In genomic region chr12:100992505-100992904, GRCm38 (mm10) we compare ENCODE assay signal across 19 mouse cellular contexts.
"Had no signal": no experiment of that assay in that cellular context is flagged by ENCODE, and none has a peak within 500 bp of the region (broad histone marks: within the 10 kb centered on the region; RNA-seq: fewer than 3 reads in every experiment).

No protein-coding gene starts in this region.

- H3K27me3 ChIP-seq: kidney, embryonic 15.5 days; neural tube, embryonic 15.5 days had no signal

- H3K36me3 ChIP-seq: kidney, embryonic 15.5 days; limb, embryonic 10.5 days; limb, embryonic 13.5 days; midbrain, embryonic 13.5 days; neural tube, embryonic 12.5 days; neural tube, embryonic 15.5 days had no signal

- ATAC-seq: liver, postnatal 0 days; lung, postnatal 0 days; midbrain, embryonic 13.5 days had no signal

- H3K9ac ChIP-seq: kidney, embryonic 15.5 days; limb, embryonic 13.5 days; liver, embryonic 14.5 days; liver, postnatal 0 days; lung, embryonic 14.5 days; midbrain, embryonic 13.5 days; neural tube, embryonic 12.5 days; neural tube, embryonic 15.5 days had no signal

- H3K4me2 ChIP-seq: kidney, embryonic 15.5 days; limb, embryonic 13.5 days; lung, embryonic 14.5 days; midbrain, embryonic 13.5 days; neural tube, embryonic 12.5 days; neural tube, embryonic 15.5 days had no signal

- H3K4me3 ChIP-seq: kidney, embryonic 15.5 days; limb, embryonic 10.5 days; limb, embryonic 13.5 days; midbrain, embryonic 10.5 days; midbrain, embryonic 13.5 days; neural tube, embryonic 12.5 days; neural tube, embryonic 15.5 days had no signal

- H3K9me3 ChIP-seq: kidney, embryonic 15.5 days; limb, embryonic 10.5 days; limb, embryonic 13.5 days; midbrain, embryonic 10.5 days; midbrain, embryonic 13.5 days; neural tube, embryonic 12.5 days; neural tube, embryonic 15.5 days had no signal

- H3K27ac ChIP-seq: kidney, embryonic 15.5 days; limb, embryonic 10.5 days; limb, embryonic 13.5 days; liver, embryonic 14.5 days; macrophage; midbrain, embryonic 10.5 days; midbrain, embryonic 13.5 days; neural tube, embryonic 12.5 days; neural tube, embryonic 15.5 days had no signal

- DNase-seq: kidney, adult 8-10 months; kidney, postnatal 14 days; kidney, postnatal 4 days; layer of hippocampus, adult 9-11 months; liver, postnatal 0 days; lung, embryonic 14.5 days; right cerebral cortex, postnatal 25 days; thymus, adult 18-20 months; thymus, postnatal 36 days had no signal
